Mouse (Mus musculus): ENCODE results near the gene Gm20441. TPM values are rescaled to one million over a fixed set of nuclear protein-coding genes. Genes with fewer than 3 reads are reported as not detected.

Gm20441 gene
- total RNA-seq (2021): not detected

- intact Hi-C loops (cut with DNase I): no loop called here
- DNase-seq: peak; percentile 69 to 72
Observed at GRCm38 (mm10) chr10:75780769-75781578, at the start of gene Gm20441, which contains the start of gene Gstt3. Gm20441 (minus strand) TSS chr10:75780954. Gstt3 (minus strand) TSS chr10:75781414.

GRCm38 (mm10) chr10:75830275-75830670, 49.5 kb upstream of the Gm20441 start:
- intact Hi-C loops (cut with DNase I): loop anchor here (5.0 kb wide), 1 partner anchor 68 kb away; the partner anchor contains the start of gene Cabin1
- DNase-seq: no peak

DNA sequence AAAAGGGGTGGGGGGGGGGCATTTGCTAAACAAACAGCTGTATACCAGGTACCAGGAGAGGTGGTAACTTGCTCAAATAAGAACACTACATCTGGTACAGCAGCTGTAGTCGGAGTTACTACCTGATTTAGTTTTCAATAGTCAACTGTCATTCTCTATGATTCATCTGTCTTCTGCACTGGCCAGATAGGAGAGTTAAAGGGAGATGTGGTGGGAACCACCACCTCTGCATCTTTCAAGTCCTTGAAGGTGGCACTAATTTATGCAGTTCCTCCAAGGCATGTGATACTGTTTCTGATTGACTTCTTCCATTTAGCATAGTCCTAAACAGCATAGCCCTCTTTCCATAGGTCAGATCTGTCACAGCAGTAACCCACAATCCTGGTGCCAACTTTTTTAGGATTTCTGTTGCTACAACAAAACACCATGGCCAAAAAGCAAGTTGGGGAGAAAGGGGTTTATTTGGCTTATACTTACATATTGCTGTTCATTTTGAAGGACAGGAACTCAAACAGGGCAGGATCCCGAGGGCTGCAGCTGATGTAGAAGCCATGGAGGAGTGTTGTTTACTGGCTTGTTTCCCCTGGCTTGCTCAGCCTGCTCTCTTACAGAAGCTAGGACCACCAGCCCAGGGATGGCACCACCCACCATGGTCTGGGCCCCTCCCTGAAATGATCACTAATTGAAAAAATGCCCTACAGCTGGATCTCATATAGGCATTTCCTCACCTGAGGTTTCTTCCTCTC, 48.9 kb upstream of the Gm20441 start:
- no peak for DNase-seq
- intact Hi-C loops (cut with DNase I): loop anchor here (5.0 kb wide), 1 partner anchor 67 kb away; the partner anchor contains the start of gene Cabin1

GRCm38 (mm10) chr10:75828500-75828931, 47.8 kb upstream of the Gm20441 start:
- intact Hi-C loops (cut with DNase I): no loop called here

DNA sequence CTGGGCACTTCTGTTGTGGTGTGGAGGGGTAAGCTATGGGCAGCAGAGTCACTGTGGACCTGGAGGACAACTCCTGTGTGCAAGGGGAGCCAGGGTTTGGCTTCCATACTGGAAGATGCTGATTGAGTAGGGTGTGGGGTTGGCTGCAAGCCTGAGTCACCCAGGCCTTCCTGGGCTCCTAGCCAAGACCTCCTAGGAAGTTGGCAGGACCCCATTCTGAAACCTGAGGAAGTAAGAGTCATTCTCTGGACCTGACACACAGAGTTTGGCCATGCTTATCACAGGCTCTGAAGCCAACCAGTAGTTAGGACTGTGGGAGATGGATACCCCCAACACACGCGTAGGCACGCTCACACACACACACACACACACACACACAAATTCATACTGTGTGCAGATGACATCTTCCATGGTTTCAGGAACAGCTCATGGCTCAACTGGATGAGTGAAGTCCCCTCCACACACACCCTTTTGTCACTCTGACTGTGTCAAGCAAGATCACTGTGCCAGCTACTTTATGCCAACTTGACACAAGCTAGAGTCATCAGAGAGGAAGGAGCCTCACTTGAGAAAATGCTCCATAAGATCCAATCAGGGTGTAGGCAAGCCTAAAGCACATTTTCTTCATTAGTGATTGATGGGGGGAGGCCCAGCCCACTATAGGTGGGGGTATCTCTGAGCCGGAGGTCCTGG, 47.1 kb upstream of the Gm20441 start:
- intact Hi-C loops (cut with DNase I): no loop called here
- peak; percentile 27 to 36 for DNase-seq

More at GRCm38 (mm10) chr10:75828500-75828931, 47.8 kb upstream of the Gm20441 start:
- DNase-seq: peak; percentile 54 to 63

- intact Hi-C loops (cut with DNase I): no loop called here
- no peak for DNase-seq
Observed at GRCm38 (mm10) chr10:75824530-75824929, 43.8 kb upstream of the Gm20441 start.

GRCm38 (mm10) chr10:75823782-75824181, 43.0 kb upstream of the Gm20441 start:
- intact Hi-C loops (cut with DNase I): no loop called here
- DNase-seq: no peak

GRCm38 (mm10) chr10:75822443-75822842, 41.7 kb upstream of the Gm20441 start, which contains the start of gene Gstt4:
Gstt4 (minus strand) TSS chr10:75822543.
- intact Hi-C loops (cut with DNase I): no loop called here
- no peak for DNase-seq

- intact Hi-C loops (cut with DNase I): no loop called here
- no peak for DNase-seq
Observed at GRCm38 (mm10) chr10:75819882-75820281, 39.1 kb upstream of the Gm20441 start.

DNA sequence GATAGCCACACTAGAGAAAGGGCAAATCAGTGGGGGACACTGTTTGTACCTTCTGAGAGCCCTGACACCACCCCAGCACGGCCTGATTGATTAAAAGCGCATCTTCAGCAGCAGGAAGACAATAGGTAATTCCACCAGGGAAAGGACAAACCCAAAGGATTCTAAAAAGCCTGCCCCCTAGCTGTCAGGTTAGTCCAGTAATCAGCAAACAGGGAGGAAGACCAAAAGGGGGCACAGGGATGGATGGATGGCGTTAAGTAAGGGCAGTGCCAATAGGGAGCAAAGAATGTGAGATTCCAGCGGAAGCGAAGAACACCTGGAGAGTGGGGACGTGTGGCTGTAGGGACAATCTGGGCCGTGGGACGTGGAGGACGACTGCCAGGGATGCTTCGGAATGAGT, 37.9 kb upstream of the Gm20441 start:
- intact Hi-C loops (cut with DNase I): no loop called here
- no peak for DNase-seq

GRCm38 (mm10) chr10:75804217-75804616, 23.5 kb upstream of the Gm20441 start:
- intact Hi-C loops (cut with DNase I): no loop called here

GRCm38 (mm10) chr10:75798176-75798696, 17.5 kb upstream of the Gm20441 start, which contains the start of gene Gstt1:
Gstt1 (minus strand) TSS chr10:75798584.
- intact Hi-C loops (cut with DNase I): no loop called here
- DNase-seq: peak; percentile 71 to 78

More at GRCm38 (mm10) chr10:75804217-75804616, 23.5 kb upstream of the Gm20441 start:
- DNase-seq: no peak

DNA sequence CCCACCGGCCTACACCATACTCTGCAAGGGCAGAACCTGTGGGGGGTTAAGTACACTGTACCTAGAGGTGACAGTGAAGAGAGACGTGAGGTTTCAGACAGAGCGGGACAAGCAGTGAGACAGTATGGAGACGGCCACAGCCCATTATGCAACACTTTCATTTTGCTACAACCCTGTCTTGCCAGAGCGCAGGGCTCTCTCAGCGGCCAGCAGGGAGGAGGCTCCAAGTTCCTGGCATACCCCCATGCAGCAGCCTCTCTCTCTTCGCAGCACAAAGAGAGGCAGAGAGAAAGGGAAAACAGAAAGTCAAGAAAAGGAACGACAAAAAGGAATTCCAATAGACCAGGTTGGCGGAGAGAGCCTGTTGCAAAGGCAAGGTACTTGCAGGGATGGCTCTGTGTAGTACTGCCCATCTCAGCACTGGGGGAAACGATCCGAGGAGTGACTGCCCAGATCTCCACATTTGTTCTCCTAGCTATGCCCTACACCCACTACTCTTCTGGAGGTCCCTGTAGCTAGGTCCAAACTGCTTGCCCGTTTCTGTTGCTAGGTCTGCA, 16.9 kb upstream of the Gm20441 start:
- intact Hi-C loops (cut with DNase I): loop anchor here (2.0 kb wide), 1 partner anchor 35 kb away; no protein-coding TSS in a partner anchor
- peak; percentile 64 to 69 for DNase-seq

DNA sequence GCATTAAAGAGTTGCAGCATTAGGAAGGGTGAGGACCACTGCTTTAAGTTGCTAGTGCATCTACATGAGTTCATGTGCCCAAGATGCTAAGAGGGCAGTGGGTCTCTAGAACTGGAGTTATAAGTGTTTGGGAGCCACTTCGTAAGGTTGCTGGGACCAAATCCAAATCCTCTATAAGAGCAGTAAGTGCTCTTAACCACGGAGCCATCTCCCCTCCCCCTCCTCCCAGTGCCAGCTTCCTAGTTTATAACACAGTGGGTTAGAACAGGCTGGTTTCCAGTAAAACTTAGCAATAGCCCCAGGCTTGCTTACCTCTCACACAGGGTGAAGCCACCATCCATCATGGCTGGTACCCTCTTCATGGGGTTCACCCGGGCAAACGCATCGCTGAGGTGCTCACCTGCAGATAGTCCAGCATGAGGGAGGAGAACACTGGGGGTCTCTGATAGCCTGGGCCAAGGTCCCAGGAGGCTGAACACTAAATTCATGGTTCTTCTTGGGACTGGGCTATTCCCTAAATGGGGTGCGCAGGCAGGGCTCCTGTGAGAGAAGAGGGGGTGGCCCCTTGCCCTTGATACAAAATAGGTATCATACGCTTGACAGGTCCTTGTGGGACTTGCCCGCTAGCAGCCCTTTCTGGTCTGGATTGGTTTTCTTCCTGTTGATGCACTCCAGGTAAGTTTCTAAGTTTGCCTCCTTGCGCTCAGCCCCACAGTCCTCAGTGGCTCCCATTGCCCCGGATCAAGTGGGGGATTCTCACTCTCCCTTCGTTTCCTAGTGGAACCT, 16.2 kb upstream of the Gm20441 start:
- intact Hi-C loops (cut with DNase I): loop anchor here (2.0 kb wide), 1 partner anchor 36 kb away; no protein-coding TSS in a partner anchor
- no peak for DNase-seq

DNA sequence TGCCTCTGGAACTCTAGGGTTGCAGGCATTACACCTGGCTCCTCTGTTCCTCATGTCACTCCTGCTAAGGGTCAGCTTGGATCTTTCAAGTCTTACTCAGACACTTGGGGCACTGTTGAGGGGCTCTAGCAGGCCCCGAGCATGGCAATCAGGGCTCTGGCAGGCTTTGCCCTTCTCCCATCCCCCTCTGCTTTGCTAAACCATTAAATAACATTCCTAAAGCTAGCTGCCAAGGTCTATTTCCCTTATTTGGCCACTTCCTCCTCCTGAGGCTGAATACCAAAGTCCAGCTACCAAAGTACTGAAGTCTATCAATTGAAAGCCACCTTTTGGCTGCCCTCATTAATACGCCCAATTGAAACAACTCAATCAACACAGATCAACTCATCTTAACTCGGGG, 14.1 kb upstream of the Gm20441 start:
- intact Hi-C loops (cut with DNase I): no loop called here
- no peak for DNase-seq

DNA sequence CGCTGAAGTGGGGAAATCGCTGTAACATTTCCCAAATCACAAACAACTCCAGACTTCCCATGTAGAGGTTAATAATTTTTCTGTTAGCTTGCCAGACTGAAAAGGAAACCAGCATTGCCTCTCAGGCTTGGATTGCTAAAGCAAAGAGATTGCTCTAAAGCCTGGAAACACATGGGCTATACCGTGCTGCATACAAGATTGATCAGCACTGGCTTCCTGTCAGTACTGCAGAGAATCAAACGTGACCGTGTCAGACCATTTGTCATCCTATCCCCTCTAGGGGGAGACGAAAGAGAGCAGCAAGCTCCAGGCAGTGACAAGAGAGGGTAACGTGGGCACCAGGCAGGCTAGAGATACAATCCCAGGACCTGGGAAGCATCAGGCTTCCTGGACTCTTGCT, 10.0 kb upstream of the Gm20441 start:
- intact Hi-C loops (cut with DNase I): no loop called here
- DNase-seq: no peak

DNA sequence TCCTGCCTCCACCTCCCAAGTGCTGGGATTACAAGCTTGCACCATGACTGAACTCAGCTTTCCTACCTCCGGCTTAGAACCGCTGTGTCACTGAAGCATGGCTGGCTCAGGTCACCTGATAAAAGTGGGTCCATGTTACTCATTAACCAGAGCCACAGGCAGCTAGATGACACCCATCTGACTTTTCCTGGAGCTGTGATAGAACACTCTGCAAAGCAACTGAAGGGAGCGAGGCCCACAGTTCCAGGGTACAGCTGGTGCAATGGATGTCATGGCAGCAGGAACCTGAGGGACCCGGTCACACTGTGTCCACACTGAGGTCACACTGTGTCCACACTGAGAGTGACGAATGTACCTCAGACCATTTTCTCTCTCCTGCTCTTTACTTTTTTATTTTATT, 9.1 kb upstream of the Gm20441 start:
- intact Hi-C loops (cut with DNase I): no loop called here
- DNase-seq: no peak

GRCm38 (mm10) chr10:75789081-75789735, 8.5 kb upstream of the Gm20441 start:
- intact Hi-C loops (cut with DNase I): no loop called here
- no peak for DNase-seq

DNA sequence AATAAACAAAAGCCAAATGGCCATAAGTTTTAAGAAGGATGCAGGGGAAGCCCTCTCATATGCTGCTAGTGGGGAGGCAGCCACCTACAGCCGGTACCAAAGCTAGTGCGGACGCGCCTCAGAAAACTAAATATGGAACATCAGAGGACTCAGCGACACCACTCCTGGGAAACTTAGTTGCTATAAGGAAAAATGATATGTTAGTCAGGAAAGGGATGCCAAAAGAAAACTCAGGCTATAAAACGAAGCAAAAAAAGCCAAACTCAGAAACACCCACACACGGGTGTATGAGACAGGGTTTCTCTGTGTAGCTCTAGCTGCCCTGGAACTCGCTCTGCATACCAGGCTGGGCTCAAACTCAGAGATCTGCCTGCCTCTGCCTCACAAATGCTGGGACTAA, 7.5 kb upstream of the Gm20441 start:
- no peak for DNase-seq
- intact Hi-C loops (cut with DNase I): no loop called here
